Mouse (Mus musculus) neutrophil, adult 5-6 weeks (primary cell): ENCODE measurements at regions not wholly inside any gene's neighbourhood (a gene's known extent, or its start where the extent isn't known, plus 50 kb on each side); places are given as distances from the start of the nearest gene placed in this dataset.

ENCODE experiments used
- ATAC-seq: fragments of 151-379, 151-347 bp; 2 replicates; pipeline ENCODE4 v1.8.0; 2017; ENCODE audit warnings: mild to moderate bottlenecking, moderate TSS enrichment; ENCODE audit not compliant: insufficient number of reproducible peaks, poor library complexity, low FRiP score, severe bottlenecking; ENCODE audit errors: extremely low read depth

GRCm38 (mm10) chrX:12844431-12844830, 82.6 kb upstream of the Med14 start:
- ATAC-seq = no peak

- ATAC-seq = no peak
Measured at GRCm38 (mm10) chrX:12841021-12841325, 79.1 kb upstream of the Med14 start.

- ATAC-seq = no peak
Measured at GRCm38 (mm10) chrX:12840160-12841020, 78.5 kb upstream of the Med14 start.

GRCm38 (mm10) chrX:12839406-12840159, 77.7 kb upstream of the Med14 start:
- peak; percentile 96 for ATAC-seq

DNA sequence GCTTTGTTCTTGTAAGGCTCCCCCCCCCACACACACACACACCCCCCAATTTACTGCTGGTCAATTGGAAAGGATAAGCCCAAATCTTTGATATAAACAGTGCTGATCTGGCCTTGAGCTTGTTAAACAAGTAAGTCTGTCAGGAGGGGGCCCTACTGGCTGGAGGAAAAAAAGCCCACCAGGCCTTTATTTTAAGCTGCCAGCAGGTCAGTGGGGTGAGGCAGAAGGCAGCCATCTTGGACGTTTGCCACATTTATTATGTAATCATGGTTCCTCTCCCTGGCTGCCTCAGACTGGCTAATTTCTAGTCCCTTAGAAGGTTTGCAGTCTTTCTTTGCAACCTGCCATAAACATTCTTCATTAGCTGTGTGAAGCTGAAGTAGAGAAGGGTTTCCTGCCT, 75.9 kb upstream of the Med14 start:
- ATAC-seq = no peak

DNA sequence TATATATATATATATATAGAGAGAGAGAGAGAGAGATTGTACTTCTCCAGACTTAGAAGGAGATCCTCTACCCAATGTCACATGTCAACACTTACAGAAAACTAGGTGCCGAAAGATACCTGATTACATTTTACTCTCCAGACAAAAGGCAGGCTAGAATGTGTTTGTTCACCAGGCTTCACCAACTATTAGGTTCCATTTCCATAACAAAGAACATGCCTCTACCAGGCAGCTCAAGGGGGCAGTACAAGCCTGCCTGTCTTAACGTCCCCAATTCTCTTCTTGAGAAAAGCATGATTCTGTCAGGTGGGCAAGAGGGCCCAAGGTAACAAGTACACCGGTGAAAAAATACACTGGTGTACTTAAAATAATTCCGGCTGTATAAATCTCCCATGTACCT, 72.8 kb upstream of the Med14 start:
- no peak for ATAC-seq

DNA sequence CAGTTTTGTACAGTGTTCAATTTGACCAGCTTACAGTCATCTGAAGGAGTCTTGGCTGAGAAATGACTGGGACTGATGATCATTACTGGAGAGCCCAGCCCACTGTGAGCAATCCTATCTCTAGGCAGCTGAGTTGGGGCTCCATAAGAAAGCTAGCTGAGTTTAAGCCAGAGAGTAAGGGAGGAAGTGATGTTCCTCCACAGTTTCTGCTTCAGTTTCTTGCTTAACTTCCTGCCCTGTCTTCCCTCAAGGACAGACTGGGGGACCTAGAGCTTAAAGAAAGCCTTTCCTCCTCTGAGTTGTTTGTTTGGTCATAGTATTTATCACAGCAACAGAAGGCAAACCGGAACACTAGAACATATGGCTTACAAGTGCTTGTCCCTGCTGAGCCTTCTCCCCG, 70.8 kb upstream of the Med14 start:
- no peak for ATAC-seq

GRCm38 (mm10) chrX:12829165-12829564, 67.3 kb upstream of the Med14 start:
- no peak for ATAC-seq

GRCm38 (mm10) chrX:12827299-12827872, 65.5 kb upstream of the Med14 start:
- no peak for ATAC-seq

DNA sequence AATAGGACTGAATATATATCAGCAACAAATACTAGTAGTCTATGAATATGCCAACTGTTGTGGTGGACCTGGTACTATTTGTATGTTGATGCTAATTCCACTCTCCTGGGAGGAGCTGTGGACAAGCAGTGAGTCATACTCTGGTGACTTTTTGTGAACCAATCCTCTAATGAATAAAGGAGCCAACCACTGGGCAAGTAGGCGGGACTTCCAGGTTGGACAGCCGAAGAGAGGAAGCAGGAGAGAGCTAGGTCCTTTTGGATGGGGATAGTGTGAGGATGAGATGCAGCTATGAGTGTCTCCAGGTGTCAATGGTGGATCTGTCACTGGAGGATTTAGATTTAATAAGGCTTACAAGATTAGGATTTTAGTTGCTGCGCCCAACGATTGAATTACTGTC, 64.8 kb upstream of the Med14 start:
- no peak for ATAC-seq

- ATAC-seq = no peak
Measured at GRCm38 (mm10) chrX:12825262-12825661, 63.4 kb upstream of the Med14 start.

- peak; percentile 58; the same call in 1 of the 2 replicates for ATAC-seq
Measured at GRCm38 (mm10) chrX:12824497-12824896, 62.6 kb upstream of the Med14 start.

DNA sequence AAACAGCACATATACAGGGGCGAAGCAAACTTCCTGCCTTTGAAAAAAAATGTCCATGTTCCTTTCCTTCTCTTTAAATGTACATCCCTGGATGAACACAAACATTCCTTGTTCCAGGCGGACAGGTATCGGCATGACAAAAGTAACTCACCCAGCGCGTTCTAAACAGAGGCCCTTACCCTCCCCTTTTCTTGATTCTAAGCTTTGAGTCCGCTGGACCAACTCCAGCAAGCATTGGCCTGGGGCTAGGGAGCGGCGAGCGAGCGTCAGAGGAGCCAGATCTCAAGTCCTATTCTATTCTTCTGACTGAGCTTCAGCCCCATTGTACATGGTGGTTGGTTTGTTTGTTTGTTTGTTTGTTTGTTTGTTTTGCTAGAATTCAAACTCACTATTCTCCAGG, 60.9 kb upstream of the Med14 start:
- ATAC-seq = no peak

DNA sequence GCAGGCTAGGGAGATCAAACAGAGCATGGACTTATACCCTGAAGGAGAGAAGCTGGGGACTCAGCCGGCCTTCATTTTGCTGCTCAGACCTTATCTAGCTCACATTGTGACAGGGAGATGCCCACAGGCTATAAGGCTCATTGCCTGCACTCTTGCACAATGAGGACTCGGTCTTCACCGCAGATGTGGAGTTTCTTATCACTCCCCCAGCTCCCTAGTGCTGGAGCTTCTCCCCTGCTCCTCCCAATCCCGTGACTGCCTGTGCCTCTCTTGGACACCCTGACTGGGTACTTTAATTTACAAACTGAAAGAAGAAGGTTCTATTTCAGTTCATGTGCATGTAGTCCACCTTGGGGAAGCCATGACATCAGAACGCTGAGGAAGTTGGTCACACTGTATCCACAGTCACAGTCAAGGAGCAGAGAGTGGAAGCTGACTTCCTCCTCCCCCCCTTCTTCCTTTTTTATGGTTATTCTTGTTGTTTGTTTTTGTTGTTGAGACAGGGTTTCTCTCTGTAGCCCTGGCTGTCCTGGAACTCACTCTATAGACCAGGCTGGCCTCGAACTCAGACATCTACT, 51.3 kb upstream of the Med14 start:
- ATAC-seq = peak; percentile 79; the same call in 1 of the 2 replicates
